Mouse (Mus musculus) cerebellum, postnatal 10 days (tissue): ENCODE data around the gene Slc23a4.

Experiments used
- DNase-seq, 2 experiments: peaks; one replicate each; pipeline ENCODE4 v3.0.0; 2021; ENCODE audit warnings: mixed read lengths in 2 of 2

Gene Slc23a4

DNA sequence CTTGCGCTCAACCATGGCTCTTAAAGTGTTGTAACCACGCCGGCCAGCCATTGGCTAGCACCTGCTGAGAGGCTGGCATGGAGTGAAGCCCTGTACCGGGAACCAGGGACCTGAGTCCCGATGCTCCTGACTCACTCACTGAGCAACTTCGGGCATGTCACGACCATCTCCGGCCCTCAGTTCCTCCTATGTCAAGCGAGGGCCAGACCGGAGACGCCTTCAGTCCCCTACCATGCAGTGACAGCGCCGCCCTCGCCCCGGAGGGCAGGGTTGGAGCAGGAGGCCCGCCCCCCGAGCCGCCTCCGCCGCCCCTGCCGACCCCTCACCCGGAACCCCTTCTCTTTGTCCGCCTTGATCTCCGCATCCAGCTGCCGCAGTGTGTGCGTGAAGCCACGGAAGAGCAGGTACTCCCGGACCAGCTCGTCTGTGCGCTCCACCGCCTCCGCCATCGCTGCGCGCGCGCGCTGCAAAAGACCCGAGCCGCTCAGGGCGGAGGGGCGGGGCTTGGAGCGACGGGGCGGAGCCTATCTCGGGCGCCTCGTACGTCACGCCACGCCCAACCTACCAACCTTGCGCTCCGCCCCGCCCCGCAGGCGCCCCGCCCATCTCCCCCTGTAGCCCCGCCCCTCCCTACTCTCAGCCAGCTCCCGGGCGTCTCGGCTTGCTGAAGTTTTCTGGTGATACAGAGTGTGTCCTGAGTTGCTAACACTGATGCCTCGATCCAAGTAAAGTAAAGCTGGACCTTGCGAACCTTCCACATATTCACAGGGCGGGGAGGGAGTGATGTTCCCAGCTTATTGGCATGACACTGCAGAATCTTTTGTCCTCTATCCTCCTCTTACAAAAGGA lies 77.6 kb downstream of the Slc23a4 start, which contains the start of gene Wdr91:
TSS of gene Wdr91 (minus strand) at position 506 of the 849 bp plus-strand sequence.
- peak; percentile 99 for DNase-seq

DNA sequence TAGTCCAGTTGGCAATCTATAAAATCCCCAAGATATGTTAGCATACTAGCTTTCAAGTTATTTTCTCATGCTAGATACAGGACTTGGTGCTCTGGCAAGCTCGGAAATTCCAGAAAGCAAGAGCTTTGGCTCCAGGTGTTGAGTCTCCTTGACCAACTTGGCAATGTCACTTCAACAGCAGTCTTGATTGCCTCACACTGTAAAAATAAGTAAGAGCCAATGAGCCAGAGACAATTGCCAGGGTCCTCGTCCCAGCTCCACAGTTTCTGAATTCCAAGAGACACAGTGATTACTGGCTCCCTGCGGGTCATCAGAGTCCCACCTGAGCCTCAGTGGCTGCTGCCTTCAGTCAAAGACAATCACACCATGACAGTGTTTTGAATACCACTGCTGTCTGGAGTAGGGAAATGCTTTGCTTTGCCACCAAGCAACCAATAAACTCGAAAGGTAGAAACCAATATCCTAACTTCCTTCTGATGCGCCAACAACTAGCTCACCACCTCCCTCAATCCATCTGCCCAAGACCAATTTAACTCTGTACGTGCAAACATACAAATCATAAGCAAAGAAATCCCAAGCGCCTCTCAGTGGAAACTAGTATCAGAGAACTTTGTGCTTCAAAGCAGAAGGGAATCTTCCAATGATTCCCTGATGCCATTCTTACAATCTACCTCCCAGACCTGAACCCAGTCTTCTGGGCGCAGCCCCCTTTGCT lies 78.4 kb downstream of the Slc23a4 start:
- DNase-seq: no peak

DNA sequence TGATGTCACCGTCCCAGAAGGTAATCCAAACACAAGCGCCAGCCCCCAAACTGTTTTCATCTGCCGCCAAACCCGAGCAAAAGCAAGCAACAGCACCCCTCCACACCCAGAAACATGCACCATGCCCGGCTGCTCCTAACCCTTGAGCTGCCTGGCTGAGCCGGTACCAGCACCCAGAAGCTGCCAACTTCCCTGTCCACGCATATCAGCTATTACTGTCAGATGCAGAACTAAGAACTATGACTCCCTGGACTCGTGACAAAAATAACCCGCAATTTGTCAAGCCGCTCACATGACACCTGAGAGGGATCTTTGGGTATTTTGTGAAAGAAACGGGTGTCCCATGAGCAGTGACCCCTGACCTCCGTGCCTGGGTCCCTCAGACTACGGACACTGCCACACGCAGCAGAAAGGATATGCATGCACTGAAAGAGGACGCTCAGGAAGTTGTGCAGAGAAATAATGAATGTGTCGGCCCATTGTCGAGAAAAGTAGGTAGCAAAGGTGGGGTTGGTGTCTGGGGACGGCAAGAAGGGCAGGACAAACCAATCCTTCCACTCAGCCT lies 80.4 kb downstream of the Slc23a4 start:
- DNase-seq: no peak

DNA sequence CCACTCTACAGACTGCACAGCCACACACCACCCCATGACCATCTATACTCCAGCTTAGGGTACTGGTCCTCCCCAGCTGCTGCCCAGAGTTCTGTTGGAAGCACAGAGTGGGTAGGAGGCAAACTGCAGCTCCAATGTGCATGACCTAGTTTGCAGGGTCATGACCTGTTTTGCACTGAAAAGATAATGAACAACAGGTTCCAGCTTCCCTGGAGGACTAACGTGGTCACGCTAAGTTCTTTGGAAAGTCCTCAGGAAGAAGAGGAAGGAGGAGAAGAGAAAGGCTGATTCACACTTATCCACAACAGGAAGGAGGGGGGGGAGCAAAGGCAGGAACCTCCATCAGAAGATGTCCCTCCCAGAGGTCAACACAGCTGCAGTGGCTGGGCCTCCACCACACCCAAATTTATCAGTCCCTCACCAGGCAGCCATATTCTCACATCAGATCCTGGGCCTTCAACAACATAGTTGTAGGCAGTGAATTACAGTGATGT lies 81.0 kb downstream of the Slc23a4 start:
- DNase-seq: no peak

DNA sequence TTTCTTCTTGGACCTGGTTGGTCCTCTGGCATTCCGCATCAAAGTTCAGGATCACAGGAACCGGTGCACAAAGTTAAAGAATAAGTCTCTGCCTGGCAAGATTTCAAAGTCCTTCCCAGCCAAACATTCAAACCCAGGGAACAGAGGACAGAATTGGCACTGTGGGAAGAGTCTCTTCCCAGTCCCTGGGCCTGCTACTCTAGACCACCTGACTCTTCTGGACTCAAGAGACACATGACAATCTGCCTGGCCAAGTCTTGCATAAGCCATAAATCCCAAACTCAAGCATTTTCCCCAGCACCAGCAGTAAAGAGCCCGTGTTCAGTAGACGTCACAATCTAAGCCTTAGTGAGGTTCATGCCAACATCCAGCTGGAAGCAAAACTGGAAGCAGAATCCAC lies 81.5 kb downstream of the Slc23a4 start:
- DNase-seq: no peak

DNA sequence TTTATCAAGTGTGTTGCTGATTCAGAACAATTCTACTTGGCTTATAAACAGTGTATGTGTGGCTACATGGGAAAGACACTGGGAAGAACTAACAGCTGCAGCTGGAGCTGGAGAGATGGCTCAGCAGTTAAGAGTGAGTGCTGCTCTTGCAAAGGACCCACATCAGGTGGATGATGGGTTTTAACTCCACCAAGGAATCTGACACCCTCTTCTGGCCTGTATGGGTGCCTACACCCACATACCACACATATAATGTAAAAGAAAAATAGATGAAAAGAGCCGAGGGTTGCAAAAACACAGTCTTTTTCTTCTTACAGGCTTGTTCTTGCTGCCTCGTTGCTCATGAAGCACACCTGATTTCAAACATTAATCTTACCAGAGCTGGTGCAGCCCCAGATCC lies 82.1 kb downstream of the Slc23a4 start:
- no peak for DNase-seq

DNA sequence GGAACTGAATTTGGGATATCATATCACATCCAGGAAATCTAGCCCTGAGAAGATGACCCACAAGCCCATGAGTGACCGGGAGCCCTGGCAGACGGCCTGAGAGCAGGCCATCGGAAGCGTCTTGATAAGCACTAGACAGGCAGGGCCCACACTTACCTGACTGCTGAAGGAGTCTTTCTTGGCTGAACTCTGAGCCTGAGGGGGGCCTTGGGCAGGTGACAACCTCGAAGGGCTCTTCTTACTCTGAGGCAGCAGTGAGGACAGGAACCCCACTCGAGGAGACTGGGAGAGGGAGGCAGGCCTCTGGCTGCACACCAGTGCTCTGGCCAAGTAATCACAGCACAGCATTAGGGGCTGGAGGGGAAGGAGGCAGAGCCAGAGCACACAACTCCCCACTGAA lies 83.8 kb downstream of the Slc23a4 start:
- DNase-seq: no peak

DNA sequence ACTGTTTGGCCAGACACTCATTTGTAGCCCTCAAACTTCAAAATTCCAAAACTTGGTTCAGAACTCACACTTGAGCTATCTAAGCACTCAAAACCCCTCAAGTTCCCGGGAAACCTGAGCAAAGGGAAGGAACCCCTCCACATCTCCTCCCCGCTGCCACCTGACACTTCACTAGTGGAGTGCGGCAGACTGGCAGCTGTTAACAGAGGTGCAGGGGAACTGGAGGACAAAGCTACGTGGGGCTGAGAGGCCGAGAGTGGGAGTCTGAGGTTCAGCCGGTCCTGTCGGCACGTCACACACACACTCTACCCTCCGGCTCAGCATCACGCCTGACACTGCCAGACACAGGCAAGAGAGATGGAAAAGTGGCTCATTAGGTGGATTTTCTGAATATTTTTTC lies 84.4 kb downstream of the Slc23a4 start:
- no peak for DNase-seq

DNA sequence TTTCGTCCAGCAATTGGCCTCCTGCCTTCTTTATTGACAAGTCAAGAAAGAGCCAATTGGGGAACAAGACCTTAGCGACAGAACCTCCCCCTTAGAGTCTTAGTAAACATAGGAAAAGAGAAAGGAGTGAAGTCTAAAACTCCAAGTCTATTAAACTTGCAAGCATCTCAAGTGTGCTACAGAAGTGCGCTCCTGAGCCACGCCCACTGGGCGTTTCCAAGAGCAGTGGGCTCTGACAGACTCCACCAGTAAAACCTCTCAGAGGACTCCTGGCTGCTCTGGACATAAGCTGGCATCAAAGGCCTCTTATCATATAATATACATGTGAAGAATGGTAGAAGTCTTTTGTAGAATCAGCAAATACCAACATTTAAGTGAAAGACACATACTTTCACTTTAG lies 84.8 kb downstream of the Slc23a4 start:
- no peak for DNase-seq

DNA sequence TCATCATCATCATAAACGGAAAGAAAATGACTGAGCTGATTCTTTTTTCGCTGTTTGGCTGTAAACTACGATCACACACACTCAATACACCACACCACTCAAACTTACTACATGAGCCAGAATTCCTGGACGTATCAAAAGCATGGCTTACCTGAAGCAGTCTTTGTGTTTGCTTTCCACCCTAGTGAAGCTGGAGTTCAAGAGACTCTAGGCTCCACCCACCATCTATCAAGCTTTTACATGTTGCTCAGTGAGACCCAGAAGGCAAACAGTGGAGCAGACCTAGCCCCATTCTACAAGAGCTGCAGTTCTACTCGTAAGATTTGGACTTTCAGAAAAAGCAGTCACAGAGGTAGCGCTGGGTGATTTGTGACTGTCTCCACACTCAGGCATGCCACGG lies 85.6 kb downstream of the Slc23a4 start:
- no peak for DNase-seq

DNA sequence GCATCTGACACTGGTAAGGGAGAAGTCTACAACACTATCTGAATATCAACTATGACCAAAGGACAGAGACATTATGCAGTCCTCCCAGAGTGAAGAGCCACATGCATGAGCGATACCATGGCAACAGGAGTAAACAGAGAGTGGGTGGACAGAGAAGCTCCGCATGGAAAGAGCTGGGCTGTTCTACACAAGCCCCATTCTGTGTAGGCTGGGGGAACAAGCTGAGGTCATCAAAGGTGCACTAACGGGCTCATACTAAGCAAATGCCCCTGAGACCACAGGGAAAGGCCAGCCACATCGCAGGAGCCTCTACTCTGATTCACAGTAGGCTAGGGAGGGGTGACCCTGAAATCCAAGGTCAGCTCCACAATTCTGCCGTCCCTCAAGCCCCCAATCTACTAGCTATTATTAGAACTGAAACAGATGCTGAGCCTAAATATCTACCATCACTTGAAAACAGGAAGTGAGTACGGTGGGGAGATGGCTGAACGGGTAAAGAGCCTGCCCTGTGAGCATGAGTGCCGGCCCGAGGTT lies 86.2 kb downstream of the Slc23a4 start:
- no peak for DNase-seq

DNA sequence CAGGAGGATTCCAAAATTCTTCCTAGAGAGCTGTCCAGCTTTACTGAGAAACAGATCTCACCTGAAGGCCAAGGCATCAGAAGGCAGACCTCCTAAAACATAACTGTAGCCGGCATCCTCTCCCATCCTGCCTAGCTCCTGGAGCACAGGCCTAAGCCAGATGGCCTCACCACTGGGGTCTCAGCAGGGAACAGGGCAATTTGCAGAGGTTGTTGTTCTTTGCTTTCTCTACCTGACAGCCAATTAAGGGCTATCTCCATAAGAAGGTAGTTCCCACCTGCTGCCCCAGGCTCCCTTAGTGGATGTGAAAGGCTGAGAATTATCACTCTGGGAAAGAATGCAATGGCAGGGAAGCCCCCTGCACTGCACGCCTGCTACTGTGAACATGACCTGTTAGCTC lies 87.2 kb downstream of the Slc23a4 start:
- peak; percentile 46 to 62 for DNase-seq

DNA sequence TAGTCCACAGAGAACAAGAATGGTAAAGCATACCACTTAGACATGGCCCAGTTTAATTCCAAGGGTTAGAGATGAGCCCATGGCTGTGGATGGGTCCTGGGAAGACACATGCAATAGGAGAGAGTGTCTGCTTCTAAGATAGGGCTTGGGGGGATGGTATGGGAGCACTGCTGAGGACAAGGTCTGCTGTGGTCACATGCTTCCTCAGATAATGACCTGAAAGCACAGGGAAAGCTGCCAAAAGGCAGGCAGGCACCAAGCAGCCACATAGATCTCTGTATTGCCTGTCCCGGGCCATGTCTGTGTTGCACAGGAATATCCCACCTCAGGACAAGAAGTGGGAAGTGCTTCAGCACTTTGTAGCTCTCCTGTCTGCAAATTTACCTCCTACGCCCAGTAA lies 89.1 kb downstream of the Slc23a4 start:
- DNase-seq: no peak

DNA sequence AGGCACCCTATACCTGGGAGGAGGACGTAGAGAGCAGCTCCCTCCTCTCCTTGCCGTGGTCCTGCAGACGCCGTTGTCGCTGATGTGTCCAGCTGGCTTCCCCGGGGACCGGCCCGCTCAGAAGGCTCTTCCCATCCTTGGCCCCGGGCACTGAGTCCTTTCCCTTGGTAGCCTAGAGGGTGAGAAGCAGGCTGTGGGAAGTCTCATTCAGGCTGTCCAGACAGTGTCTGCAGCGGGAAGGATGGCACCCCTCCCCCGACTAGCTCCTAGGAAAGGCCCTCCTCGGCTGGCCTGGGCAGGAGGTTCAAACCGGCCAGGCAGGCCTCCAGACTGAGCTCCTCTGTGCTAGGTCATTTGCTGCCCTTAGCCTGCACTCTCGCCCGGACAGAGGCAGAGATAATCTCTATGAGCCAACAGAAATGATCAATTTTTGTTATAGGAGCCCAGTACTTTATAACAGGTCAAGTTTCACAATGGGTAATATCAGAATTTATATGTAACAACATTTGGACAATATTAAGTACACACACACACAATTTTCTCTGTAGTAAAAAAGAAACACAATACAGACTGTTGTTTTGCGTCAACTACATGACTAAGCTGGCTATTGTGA lies 91.9 kb downstream of the Slc23a4 start:
- DNase-seq: no peak

DNA sequence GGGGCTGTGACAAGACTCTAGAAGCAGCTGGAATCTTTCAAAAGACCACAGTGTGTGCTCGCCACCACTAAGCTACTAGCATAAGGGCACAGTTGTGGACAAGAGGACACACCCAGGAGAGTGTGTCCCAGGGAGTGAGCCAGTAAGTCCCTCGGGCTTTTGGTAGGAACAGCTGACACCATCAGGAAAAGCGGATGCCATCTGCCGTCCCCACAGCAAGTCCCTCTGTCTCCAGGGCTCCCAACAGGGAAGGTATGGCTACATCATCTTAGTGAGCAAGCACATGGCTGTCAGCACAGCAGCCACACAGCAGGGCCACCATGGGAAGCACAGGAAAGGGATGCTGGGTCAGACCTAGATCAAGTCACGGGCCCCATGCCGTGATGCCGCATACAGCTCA lies 92.6 kb downstream of the Slc23a4 start:
- DNase-seq: no peak
